Mouse (Mus musculus): ENCODE measurements at regions not wholly inside any gene's neighbourhood (a gene's known extent, or its start where the extent isn't known, plus 50 kb on each side); places are given as distances from the start of the nearest gene placed in this dataset.

DNA sequence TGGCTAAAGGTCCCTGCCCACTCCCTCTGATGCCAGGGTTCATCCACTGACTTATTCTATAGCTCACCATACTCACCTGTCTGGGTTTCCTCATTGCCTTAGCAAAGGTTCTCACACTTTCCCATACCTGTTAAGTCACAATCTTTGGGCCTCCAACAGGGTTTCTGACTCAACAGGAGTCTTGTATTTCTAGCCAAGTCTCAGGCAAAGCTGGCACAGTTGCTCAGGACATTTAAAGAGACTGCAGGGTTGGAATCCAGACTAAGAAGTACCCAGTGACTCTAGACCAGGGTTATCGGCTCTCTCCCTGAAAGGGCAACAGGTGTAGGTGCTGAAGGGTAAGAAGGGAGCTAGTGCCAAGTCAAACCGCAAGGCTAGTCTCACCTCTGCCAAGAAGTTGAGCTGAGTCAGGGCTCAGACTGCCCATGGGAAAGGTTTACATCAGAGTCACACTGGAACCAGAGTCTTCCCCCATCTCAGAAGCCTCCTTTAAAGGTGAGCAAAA lies 622.4 kb downstream of the Rnf144a start:
- in situ Hi-C loops (cut with MboI; ENCODE audit: low sequenced_read_pairs) = no loop called here

DNA sequence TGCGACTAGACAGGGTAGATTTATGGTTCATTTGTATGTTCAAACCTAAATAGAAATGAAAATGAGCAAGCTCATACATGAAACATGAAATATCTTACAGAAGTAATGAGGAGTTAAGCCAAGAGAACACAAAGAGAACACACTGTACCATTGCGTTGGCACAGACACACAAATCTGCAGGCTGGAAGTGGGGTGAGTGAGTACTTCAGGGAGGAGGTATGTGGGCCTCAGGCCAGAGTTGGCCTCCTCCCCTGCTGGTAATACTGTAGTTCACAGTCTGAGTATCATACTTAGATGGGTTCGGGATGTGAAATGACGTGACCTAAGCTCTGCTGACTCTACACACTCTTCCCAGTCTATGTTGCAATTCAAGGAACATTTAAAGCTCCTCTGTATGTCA lies 624.1 kb downstream of the Rnf144a start:
- in situ Hi-C loops (cut with MboI; ENCODE audit: low sequenced_read_pairs) = no loop called here

DNA sequence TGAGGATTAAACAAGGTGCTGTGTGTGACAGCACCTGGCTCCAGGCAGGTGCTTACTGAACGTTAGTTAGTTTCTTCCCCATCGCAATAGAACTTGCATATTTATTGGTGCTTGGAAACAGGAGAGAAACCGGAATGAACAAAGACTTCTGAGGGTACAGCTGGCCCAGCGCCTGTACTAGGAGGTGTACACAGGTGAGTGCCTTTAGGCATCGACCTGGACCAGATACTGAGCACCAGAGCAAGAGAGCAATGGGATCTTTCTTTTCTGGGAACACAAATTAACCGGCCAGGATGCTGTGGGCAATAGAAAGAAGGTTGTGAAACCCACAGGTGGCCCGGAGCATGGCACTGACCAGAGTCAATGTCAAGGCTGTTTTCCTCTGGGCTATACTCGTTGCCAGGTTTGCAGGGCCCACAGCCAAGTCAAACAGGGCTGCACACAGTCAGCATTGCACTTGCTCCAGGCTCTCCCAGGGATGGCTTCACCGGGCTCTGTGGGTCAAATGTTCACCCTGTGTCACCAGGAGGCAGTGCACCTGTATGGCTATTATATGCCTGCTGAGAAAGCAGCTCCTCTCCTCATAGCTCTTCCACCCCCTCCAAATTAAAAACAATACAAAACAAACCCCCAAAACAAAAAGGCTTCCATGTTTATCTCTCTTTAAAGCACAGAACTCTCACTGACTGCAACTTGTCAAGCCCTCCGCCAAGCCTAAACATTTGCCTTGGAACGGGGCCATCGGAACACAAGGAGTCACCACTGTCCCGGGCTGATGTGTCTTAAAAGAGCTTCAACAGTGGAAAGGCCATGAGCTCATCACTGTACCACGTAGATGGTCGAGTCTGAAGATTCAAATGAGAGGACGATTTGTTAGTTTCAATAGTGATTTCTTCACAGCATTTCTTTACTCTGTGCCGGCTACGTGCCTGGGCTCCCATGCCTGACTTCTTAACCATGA lies 629.1 kb downstream of the Rnf144a start:
- in situ Hi-C loops (cut with MboI; ENCODE audit: low sequenced_read_pairs) = no loop called here

DNA sequence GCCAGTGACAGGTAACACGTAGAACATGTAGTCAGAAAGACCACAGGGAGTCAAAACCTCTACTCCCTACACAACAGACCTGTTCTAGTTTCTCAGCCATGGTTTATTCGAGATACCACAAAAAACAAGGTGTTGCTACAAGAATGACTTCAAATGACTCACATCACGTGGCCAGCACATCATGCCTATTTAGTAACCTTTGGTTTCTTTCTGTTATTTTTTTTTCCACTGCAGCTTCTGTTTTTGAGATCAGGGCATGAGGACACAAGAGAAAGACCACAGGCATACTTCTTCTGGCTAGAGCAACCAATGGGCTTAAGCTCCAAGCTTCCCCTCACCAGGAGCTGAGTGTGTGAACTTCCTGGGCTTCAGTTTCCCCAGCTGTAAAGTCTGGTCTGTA lies 630.7 kb downstream of the Rnf144a start:
- in situ Hi-C loops (cut with MboI; ENCODE audit: low sequenced_read_pairs) = no loop called here

DNA sequence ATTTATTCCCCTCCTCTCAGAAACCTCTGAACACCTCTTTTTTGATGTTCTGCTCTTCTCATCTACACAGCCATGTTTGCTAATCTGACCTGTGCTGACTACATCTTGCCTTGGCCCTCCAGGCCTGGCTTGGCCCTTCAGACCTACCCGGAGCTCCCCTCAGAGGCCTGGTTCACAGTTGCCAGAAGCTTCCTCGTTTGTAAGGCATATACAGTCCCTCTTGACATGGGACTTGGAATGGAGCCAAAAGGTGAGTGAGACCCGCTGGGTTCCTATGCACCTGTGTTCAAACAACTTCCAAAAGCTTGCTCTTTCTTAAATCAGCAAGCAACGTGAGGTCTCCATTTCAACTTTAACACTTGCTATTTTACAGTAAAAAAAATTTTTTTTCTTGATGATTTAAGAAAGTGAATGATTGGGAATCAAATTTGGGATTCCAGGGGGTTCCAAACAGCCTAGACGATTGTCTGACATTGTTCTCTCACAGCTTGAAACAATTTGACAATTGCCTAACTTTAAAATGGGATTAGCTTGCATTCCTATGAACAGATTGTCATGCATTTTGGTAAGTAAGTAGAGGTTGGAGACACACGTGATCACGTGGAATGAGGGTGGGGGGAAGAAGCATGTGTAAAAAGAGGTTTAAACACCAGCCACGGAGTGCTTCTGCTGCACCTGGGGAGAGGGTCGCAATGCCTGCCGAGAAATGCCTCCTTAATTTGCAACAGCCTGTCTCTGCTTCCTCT lies 631.9 kb downstream of the Rnf144a start:
- in situ Hi-C loops (cut with MboI; ENCODE audit: low sequenced_read_pairs) = no loop called here

DNA sequence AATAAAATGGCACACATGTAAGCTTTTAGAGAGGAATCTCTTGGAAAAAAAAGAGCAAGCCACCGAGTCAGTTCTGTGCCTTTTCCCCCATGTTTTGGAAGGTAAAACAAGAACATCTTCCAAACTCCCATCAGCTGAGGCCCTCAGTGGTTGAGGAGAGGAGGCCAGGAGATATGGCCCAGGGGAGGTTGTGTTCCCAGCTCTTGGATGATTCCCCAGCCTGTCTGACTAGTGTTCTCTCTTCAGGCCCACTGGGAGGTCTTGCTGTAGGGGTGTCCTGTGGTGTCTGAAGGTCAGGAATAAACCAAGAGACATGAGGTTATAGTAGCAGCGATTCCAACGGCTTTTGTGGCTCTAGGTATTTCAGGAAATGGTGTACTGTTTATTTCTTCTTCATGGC lies 643.2 kb downstream of the Rnf144a start:
- in situ Hi-C loops (cut with MboI; ENCODE audit: low sequenced_read_pairs) = no loop called here

DNA sequence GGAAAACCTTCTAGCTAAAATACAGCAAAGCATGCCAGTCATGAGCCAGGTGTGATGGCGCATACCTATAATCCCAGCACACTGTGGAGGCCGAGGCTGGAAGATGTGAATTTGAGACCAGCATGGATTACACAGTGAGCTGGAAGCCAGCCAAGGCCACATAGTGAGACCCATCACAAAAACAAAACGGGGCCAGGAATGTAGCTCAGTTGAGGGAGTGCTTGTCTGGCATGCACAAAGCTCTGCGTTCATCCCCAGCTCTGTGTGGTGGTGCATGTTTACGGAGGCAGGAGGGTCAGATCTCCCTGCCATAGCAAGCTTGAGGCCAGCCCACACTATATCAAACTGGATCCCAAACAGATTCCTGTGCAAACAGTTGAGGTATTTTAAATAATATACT lies 646.4 kb downstream of the Rnf144a start:
- in situ Hi-C loops (cut with MboI; ENCODE audit: low sequenced_read_pairs) = no loop called here

DNA sequence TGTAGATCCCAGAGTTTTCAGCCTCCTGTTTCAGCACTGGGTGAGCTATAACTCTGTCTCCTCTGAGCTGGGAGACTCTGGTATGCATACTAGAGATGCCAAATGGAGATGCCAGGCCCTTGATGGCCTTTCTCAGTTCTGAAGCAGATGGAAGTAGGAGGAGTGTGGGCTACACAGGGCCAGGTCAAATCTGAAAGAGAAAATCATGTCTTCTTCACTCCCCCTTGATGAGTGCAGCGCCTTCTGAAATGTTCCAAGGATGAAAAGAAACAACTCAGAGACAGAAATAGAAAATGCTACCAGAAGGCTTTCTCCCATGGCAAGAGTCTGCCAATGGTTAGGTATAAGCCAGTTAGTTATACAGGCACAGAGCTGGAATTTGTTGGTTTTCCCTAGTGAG lies 652.0 kb downstream of the Rnf144a start:
- in situ Hi-C loops (cut with MboI; ENCODE audit: low sequenced_read_pairs) = no loop called here

DNA sequence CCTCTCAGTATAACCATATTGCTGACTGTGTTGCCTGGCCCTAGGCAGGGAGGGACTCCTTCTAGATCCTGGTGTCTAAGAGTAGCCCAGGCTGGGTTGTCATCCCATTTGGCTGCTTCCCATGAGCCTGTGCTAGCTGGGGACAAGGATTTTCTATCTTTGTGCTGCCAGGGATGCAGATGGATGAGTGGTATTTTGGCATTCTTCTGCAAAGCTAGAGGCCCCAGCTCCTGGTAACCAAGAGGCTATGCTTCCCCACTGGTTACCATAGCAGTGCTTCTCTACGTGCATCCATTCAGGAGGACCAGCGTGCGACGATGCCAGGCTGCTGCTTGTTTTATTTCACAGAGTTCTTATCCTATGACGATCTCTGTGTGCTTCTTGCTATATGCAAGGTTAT lies 658.0 kb downstream of the Rnf144a start:
- in situ Hi-C loops (cut with MboI; ENCODE audit: low sequenced_read_pairs) = no loop called here

DNA sequence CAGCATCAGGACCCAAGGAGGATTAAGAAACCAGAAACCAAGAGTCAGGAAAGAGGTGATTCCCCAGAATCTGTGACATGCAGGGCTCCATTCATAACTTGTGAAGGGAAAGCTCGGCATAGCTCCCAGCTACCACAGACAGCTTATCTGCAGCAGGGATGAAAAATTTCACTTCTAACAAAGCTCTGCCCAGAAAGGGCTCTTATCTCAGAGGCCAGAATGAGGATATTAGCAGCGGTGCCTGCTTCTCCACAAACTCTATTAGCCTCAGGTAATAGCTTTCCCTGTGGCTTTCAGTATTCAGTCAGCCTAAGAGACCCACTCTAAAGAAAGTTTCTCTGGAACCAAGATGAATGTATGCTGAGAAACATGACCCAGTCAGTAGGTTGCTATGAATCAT lies 636.9 kb upstream of the Id2 start:
- in situ Hi-C loops (cut with MboI; ENCODE audit: low sequenced_read_pairs) = no loop called here

DNA sequence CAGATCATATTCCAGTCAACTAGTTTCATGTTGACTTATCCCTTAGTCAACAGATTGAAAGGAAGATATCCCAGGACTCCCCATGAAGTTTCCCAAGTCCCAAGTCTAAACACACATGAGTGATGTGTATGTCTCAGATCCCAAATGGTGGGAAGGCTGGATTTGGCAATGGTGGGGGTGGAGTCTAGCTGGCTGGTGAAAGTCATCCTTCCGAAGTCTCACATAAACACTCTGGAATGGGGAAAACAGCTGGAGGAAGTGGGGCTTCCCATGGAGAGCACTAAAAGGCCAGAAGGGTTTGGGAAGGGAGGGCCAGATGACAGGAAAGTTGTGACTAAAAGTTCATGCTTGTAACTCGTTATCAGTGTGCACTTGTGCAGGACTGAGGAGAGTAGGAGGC lies 628.8 kb upstream of the Id2 start:
- in situ Hi-C loops (cut with MboI; ENCODE audit: low sequenced_read_pairs) = no loop called here

DNA sequence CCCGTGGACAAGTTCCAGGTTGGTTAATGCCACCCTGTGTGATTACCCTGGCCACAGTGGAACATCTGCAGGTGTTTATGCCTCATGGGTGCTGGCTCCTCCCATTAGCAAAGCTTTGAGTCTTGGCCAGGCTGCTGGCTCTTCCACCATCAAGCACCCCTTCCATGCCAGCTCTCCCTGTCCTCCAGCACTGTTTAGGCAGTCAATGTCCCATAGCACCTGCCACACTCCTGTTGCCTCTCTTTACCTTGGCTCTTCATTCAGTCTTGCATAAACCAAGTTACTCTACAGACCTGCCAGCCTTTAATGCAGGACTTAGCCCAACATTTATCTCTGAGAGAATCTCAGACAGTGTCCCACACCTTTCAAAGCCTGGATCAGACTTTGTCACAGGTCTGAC lies 614.2 kb upstream of the Id2 start:
- in situ Hi-C loops (cut with MboI; ENCODE audit: low sequenced_read_pairs) = no loop called here

DNA sequence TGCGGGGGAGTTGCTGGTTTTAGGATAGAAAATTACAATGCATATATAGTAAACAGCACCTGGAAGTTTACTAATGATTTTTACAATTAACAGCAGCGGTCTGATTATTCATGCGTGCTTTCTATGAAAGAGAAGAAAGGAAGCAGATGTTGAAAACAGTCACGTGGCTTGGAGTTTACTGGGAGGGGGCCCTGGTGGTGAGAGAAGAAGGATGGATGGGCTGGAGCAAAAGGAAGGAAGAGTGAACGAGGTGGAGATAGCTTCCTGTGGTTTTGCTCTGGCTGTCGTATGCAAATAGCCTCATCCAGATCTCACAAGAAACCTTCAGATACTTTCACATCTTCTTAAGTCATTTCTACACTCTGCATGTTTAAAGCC lies 606.1 kb upstream of the Id2 start:
- in situ Hi-C loops (cut with MboI; ENCODE audit: low sequenced_read_pairs) = no loop called here

DNA sequence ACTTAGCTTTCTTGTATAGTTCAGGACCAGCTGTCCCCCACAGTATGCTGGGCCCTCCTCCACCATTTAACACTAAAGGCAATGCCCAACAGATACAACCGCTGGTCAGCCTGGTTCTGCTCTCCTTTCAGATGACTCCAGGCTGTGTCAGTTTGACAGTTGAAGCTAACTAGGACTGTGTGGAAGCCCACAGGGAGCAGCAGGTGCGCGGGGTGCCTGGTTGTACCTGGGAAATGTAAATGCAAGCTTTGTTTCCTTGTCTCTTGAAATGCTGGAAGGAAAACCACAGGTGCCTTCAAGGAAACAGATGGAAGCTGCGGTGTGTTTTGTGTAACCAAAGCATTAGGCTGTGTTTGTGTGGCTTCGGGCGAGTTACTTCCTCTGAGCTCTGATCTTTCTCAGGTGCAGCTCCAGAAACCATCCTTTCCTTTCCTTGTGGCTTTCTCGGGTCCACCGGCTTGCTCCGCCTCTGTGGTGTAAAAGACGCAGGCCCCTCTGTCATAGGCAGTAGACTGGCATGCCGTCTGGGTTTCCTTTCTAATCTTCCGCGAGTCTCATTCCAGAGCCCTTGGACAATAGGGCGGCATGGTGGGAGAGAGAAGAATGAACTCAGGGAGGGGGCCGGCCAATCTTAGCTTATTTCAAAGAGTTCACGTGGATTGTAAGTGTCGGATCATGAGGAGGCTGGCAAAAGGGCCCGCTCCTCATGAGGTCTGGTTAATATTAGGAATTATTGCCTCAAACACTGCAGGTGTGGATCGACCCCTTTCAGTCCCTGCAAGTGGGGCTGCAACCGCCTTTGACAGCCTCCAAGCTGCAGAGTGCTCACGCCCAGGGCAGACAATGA lies 605.5 kb upstream of the Id2 start:
- in situ Hi-C loops (cut with MboI; ENCODE audit: low sequenced_read_pairs) = no loop called here

DNA sequence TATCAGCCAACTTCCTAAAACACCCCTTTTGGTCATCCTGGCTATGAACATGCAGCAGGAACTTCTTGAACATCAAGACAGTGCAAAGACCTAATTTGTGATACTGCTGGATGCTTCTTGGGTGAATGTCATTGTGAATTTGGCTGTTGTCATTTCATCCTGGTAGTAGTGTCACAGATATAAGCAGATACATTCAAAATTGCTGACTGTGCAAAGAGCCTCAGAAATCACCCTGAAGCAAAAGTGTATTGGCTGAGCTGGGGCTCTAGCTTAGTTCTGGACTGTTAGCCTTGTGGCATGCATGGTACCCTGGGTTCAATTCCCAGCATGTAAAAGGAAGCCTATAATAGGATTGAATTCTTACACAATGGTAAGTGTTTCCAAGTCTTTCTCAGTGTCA lies 590.1 kb upstream of the Id2 start:
- in situ Hi-C loops (cut with MboI; ENCODE audit: low sequenced_read_pairs) = no loop called here

DNA sequence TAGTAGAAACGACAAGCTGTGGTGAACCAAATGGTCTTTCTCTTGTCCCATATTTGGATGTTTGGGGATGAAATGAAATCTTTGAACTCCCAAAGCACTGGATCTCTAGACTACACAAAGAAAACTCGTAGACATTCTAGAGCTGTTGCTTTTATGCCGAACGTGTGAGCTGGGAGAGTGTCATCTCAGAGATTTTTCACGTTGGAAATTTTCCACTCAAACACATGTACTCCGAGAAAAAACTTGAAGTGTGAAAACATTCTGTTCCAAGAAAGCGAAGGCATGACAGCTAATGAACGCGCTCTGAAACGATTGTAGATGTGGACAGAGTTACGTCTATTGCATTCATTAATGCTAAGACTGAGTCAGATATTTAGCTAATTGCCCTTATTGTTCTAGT lies 579.7 kb upstream of the Id2 start:
- in situ Hi-C loops (cut with MboI; ENCODE audit: low sequenced_read_pairs) = no loop called here

DNA sequence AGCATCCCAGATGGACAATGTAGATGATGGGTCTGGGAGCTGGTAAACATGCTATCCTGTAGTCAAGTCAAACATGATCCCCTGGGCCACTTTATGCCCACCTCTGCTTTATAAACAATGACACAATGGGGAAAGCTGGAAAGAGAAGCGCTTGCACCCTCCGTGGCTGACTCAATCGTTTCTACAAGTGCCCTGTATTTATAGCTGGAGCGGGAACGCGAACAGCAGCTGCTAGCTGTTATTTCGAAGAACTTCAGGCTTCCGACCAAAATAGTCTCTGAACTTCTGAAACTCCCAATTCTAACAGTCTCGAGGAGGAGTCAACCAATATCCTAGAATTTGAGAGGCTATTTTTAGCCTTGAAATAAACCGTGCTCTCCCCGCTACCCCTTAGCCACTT lies 571.4 kb upstream of the Id2 start:
- in situ Hi-C loops (cut with MboI; ENCODE audit: low sequenced_read_pairs) = no loop called here

DNA sequence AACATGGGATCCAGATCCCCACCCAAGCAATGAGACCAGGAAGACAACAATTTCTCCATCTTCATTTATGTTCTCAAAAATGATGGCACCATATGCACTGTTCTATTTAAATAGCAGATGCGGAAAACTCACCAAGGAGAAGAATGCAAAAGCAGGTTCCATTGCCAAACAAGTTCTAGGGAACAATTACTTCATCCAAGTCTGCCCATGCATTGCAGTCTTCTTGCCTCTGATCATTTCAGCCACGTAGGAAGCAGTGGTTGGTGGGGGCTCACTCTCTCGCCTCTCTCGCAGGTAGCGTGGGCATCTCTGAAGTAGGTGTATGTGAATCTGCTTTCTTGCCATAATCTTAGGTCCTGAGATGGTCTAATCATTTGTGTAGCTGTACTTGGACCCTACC lies 557.5 kb upstream of the Id2 start:
- in situ Hi-C loops (cut with MboI; ENCODE audit: low sequenced_read_pairs) = no loop called here

DNA sequence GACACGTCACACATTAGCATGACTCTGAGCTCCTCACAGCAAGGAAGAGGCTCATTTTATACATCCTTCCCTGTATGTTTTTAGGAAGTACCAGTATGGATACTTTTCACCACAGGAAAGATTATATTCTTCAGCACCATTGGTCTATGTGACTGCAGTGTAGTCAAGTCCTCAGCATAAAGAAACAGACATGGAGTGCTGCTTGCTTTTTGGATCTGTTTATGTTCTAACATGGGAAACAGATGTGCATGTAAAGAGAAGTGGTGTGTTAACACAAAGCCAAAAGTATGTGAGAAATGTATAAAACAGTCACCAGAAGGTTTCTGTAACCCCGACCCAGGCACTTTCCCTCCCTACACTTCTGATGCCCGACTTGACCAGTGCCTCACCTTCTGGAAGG lies 553.3 kb upstream of the Id2 start:
- in situ Hi-C loops (cut with MboI; ENCODE audit: low sequenced_read_pairs) = no loop called here

DNA sequence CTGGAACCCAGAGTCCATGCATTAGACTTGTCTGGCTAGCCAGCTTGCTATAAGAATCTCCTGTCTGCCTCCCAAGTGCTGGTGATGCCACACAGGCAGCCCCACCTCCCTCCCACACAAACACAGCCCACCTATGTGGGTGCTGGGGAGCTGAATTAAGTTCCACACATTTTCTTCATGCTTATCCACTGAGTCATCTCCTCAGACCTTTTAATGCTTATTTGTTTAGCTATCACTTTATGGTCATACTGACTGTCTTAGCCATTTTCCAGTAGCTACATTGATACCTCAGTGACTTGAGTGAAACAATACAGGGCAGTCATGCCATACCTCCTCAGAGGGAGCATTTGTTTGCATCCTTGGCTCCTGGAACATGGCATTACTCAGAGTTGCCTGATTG lies 531.1 kb upstream of the Id2 start:
- in situ Hi-C loops (cut with MboI; ENCODE audit: low sequenced_read_pairs) = no loop called here

DNA sequence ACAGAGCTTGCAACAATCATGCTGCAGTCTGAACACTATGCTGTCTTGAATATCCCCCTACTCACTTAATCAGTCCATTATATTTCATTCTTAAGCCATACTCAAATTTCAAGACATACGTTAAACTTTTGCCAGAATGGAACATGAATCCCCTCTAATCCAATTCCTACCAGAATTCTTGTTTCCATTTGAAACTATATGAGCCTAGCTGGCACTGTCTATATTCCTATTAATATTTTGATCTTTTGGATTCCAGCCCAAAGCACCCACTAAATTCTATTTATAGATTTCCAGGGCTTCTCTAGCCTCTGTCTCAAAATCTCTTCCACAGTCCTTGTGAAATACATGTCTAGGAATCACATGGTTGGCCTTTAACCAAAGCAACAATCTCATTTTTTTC lies 528.9 kb upstream of the Id2 start:
- in situ Hi-C loops (cut with MboI; ENCODE audit: low sequenced_read_pairs) = no loop called here
